Mouse (Mus musculus) hindbrain, embryonic 13.5 days (tissue): ENCODE measurements around the gene Tollip. TPM values are rescaled to one million over a fixed set of nuclear protein-coding genes. Genes with fewer than 3 reads are reported as not detected.

Experiments
- ATAC-seq: fragments of 200-750 bp; cut with Nextera tagmentation; 2 replicates; pipeline ENCODE4 v1.8.0; 2017; ENCODE audit warnings: moderate TSS enrichment; ENCODE audit not compliant: low FRiP score
- H3K27ac ChIP-seq: fragments of 300-500 bp; sonication (generic); 2 replicates; pipeline ENCODE4 v1.5.1; 2015; ENCODE audit warnings: inconsistent platforms, mild to moderate bottlenecking, moderate library complexity
- H3K27me3 ChIP-seq: fragments of 300-500 bp; sonication (generic); 2 replicates; pipeline ENCODE4 v1.6.1; 2015; ENCODE audit warnings: mild to moderate bottlenecking, inconsistent platforms
- H3K36me3 ChIP-seq: fragments of 300-500 bp; sonication (generic); 2 replicates; pipeline ENCODE4 v1.6.1; 2015; ENCODE audit warnings: mild to moderate bottlenecking, inconsistent platforms
- H3K4me1 ChIP-seq: fragments of 300-500 bp; sonication (generic); replicated peaks from 2 replicates; pipeline ENCODE4 v1.6.1; 2015; ENCODE audit warnings: inconsistent platforms
- H3K4me2 ChIP-seq: fragments of 300-500 bp; sonication (generic); 2 replicates; pipeline ENCODE4 v1.6.1; 2015; ENCODE audit warnings: inconsistent platforms, mild to moderate bottlenecking, moderate library complexity
- H3K4me3 ChIP-seq: fragments of 300-500 bp; sonication (generic); 2 replicates; pipeline ENCODE4 v1.5.1; 2015; ENCODE audit warnings: mild to moderate bottlenecking, inconsistent platforms
- H3K9ac ChIP-seq: fragments of 300-500 bp; sonication (generic); 2 replicates; pipeline ENCODE4 v1.6.1; 2015; ENCODE audit warnings: mild to moderate bottlenecking, inconsistent platforms
- H3K9me3 ChIP-seq: fragments of 300-500 bp; sonication (generic); 2 replicates; pipeline ENCODE4 v1.6.1; 2016; ENCODE audit warnings: inconsistent platforms
- WGBS: fragments of 180-500 bp; shearing (Covaris S2); methylation state at CpG from one replicate; pipeline ENCODE4 v1.1.7; 2015; 5-methylcytosine and 5-hydroxymethylcytosine counted together
- polyA plus RNA-seq: library from polyadenylated mRNA; unstranded; fragments of >200 nt; fragmentation: Nextera tagmentation; extraction: Ambion mirVana; gene quantifications from 2 replicates; pipeline ENCODE4 v1.2.1, GENCODE M21; 2015

Gene Tollip
- polyA plus RNA-seq, 1 experiment from 2014 or later: 70.1 TPM

DNA sequence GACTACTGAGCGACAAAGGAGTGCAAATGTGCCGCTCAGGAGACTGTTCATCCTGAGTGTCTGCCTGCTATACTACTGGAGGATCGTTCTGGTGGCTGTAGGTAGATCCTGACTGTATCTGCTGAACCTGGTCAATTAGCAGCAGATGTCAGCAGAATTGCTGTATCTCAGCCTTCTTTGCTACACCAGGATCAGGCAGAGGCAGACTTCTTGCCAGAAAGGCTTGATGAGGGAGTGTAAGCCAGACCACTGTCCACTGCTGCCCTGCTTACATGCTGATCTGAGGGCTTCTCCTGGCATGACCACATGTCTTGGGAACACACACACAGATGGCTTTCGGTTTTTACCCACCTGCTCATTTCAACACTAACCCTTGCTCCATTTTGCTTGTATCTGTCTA, 33.5 kb upstream of the Tollip start:
- ATAC-seq: no peak
- Histone ChIP-seq H3K36me3 (peaks cover 15% of the 10 kb centered on the region), H3K27ac (peak overlapping the region; percentile 99; the same call in 1 of the 2 replicates), H3K27me3 (peaks cover 5% of the 10 kb centered on the region; the same call in 1 of the 2 replicates), H3K9ac (peak overlapping the region; percentile 100), H3K9me3 (no peaks in the 10 kb centered on the region), H3K4me2 (peak overlapping the region; percentile 98), H3K4me3 (peak overlapping the region; percentile 96), H3K4me1 (peaks cover 80% of the 10 kb centered on the region)
- WGBS: 80% methylated on average over 4 of the region's 4 CpGs

DNA sequence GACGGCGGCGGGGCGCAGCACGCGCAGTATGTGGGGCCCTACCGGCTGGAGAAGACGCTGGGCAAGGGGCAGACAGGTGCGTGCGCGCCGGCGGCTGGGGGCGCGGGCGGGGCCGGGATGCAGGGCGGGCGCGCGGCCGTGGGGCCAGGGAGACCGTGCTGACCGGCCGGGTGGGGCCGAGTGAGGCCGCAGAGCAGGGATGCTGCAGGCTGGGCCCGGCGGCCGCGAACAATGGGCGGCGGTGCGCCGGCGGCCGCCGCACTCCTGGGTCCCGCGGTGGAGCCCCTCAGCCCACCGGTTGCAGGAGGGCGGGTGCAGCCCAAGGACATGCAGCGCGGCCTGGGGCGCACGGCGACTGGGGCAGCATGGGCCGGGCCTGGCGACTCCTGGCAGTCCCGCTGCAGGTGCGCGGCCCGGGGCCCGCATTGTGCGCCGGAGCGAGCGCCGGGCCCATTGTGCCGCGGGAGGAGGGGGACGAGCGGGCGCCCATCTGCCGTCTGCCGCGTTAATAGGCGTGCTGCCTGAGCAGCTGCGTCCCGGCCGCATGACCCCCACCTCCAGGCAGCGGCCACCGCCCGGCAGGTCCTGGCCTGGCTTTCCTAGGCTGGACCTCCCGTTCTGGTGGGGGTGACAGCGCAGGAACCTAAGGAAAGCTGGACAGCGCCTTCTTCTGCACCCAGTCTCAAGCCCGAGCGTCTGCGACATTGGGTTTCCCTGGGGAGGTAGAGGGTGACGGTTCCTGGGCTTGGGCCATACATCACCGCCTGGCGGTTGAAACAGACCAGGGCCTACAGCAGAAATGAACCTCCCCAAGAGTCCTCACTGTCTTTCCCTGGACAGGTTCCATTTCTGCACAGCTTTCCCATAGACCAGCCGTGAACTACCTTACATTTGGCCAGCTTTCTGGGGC, 32.1 kb upstream of the Tollip start:
- H3K4me3 ChIP-seq: peak overlapping the region; percentile 96
- under 1% methylated on average over 72 of the region's 84 CpGs for WGBS

DNA sequence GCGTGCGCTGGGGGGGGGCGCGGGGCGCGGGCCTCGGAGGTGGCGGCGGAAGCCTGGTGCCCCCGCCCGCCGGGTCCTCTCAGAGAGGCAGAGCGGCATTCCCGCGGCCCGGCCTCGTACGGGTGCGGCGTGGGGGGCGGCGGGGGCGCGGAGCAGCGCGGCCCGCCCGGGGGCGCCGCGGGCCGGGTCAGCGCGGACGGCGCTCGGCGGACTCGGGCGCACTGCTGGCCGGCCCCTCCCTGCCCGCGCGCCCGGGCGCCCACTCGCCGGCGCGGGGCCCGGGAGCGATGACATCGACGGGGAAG, 31.4 kb upstream of the Tollip start:
- H3K9ac ChIP-seq: peak overlapping the region; percentile 100
- 0% methylated on average over 37 of the region's 54 CpGs for WGBS
- H3K4me3 ChIP-seq: peak overlapping the region; percentile 96
- H3K4me2 ChIP-seq: peak overlapping the region; percentile 98
- peak overlapping the region; percentile 99 for H3K27ac ChIP-seq
- peaks cover 80% of the 10 kb centered on the region for H3K4me1 ChIP-seq
- H3K36me3 ChIP-seq: peaks cover 15% of the 10 kb centered on the region
- peak; percentile 41 for ATAC-seq
- H3K9me3 ChIP-seq: no peaks in the 10 kb centered on the region
- peaks cover 5% of the 10 kb centered on the region; the same call in 1 of the 2 replicates for H3K27me3 ChIP-seq

More for the DNA sequence above, 32.1 kb upstream of the Tollip start:
- peaks cover 80% of the 10 kb centered on the region for H3K4me1 ChIP-seq
- H3K27ac ChIP-seq: peak overlapping the region; percentile 99
- peak overlapping the region; percentile 98 for H3K4me2 ChIP-seq
- ATAC-seq: peak; percentile 30
- peak overlapping the region; percentile 100 for H3K9ac ChIP-seq
- H3K9me3 ChIP-seq: no peaks in the 10 kb centered on the region
- H3K36me3 ChIP-seq: peaks cover 15% of the 10 kb centered on the region
- H3K27me3 ChIP-seq: peaks cover 5% of the 10 kb centered on the region; the same call in 1 of the 2 replicates

DNA sequence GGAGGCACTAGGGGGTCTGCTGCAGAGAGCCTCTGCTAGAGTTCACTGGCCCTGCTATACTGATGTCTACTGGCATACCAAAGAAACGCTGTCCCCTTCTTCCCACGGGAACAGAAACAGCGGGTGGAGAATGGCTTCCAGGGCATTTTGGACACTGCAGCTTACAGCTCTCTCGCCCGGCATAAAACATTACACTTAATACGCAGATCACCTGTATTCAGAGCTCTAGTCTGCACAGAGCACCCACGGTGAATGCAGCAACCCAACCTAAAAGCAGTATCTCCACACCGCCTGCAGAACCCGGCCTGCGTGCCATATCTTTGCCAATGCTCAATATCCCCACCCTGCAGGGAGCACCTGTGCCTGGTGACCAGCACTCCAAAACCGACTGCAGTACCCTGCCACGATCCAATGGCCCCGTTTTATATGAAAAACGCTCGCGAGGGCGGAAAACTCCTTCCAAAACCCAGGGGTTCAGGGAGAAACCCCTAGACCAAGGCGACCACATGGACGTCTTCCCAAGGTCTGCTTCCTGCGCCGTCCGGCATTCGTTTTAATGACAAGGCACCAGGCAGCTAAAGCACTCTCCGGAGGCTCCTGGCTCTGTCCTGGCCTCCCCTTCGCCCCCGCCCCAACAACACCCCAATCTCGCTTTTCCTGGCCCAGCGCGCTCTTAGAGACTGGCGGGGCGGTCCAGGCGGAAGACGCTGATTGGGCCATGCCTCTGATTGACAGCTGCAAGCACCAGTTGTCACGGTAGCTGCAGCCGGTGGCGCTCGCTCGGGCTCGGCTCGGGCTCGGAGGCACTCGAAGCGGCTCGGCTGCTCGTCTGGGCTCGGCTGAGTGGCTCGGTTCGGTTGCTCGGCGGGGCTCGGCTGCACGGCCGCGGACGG, 30.8 kb upstream of the Tollip start, which contains the start of gene Brsk2:
Gene Brsk2, plus strand, starts transcription at position 846 of the 893 bp plus-strand sequence.
- peak within 1 kb of the TSS; percentile 98 for H3K4me2 ChIP-seq
- H3K4me1 ChIP-seq: peaks cover 77% of the 10 kb centered on the region
- H3K27me3 ChIP-seq: peaks cover 5% of the 10 kb centered on the region; the same call in 1 of the 2 replicates
- peak within 1 kb of the TSS; percentile 99 for H3K27ac ChIP-seq
- 1% methylated on average over 55 of the region's 55 CpGs for WGBS
- H3K4me3 ChIP-seq: peak within 1 kb of the TSS; percentile 96
- peaks cover 15% of the 10 kb centered on the region for H3K36me3 ChIP-seq
- H3K9ac ChIP-seq: peak within 1 kb of the TSS; percentile 100
- ATAC-seq: peak; percentile 90
- H3K9me3 ChIP-seq: no peaks in the 10 kb centered on the region

DNA sequence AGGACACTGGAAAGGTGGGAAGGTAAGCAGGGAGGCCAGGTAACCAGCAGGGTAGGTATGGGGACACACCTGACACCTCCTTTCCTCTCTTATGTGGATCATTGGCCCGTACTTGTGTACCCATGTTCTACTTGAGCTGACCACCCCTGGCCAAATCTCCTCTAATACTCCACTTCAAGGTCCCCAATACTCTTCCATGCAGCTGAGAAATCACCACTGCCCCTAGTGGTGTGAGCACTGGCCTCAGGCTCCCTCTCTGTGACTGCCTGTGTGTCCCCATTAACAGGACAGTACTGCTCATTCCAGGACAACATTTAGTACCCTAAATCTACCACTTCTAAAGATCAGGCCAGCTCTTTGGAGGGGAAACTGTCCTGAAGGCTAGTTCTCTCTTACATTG, 29.7 kb upstream of the Tollip start:
- ATAC-seq: no peak
- peaks cover 77% of the 10 kb centered on the region for H3K4me1 ChIP-seq

DNA sequence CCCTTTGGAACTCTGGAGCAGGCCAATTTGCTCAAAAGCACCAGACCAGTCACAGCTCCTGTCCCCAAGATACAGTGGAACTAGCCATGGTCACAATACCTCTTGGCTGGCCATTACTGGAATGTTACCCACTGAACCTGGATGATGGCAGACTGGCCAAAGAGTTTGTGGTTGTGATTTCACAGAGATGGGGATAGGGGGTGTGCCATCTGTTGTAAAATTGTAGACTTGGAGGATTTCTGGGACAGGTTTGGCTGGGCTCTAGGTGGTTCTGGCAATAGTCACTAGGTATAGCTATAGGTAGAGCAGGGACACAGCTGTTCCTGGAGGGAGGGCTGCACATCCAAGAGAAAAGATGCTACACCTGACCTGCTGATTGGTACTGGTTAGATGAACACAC, 29.2 kb upstream of the Tollip start:
- H3K36me3 ChIP-seq: peaks cover 7% of the 10 kb centered on the region
- H3K9me3 ChIP-seq: no peaks in the 10 kb centered on the region
- H3K4me2 ChIP-seq: no peak overlapping the region
- peaks cover 5% of the 10 kb centered on the region; the same call in 1 of the 2 replicates for H3K27me3 ChIP-seq
- H3K27ac ChIP-seq: peak overlapping the region; percentile 99; the same call in 1 of the 2 replicates
- ATAC-seq: no peak
- peaks cover 74% of the 10 kb centered on the region for H3K4me1 ChIP-seq
- H3K9ac ChIP-seq: no peak overlapping the region
- H3K4me3 ChIP-seq: no peak overlapping the region

More for the DNA sequence above, 29.7 kb upstream of the Tollip start:
- 88% methylated on average over 1 of the region's 1 CpGs for WGBS
- Histone ChIP-seq H3K27me3 (peaks cover 5% of the 10 kb centered on the region; the same call in 1 of the 2 replicates), H3K4me2 (peak overlapping the region; percentile 98), H3K36me3 (peaks cover 11% of the 10 kb centered on the region), H3K9me3 (no peaks in the 10 kb centered on the region), H3K4me3 (no peak overlapping the region; the same call in 1 of the 2 replicates), H3K9ac (peak overlapping the region; percentile 100; the same call in 1 of the 2 replicates), H3K27ac (peak overlapping the region; percentile 99)

DNA sequence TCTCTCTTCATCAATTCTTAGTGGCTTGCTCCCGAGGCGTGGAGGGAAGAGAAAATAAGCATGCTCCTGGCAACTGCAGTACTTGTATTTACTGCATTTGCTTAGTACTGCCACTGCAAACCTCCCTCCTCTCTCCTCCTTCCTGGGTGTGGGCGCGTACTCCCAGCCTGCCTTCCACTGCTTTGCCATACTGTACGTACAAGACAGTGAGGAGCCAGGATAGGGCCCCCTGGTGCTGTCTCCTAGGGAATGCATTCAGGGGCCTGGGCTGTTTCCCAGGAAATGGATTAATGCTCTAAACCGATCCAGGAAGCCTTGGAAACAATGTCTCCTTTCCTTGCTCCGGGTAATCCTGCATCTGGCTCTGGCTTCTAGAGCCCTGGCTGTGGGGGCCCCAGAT, 27.6 kb upstream of the Tollip start:
- Histone ChIP-seq H3K27ac (peak overlapping the region; percentile 82), H3K9me3 (no peaks in the 10 kb centered on the region), H3K4me1 (peaks cover 58% of the 10 kb centered on the region), H3K9ac (peak overlapping the region; percentile 59; the same call in 1 of the 2 replicates), H3K27me3 (peaks cover 5% of the 10 kb centered on the region; the same call in 1 of the 2 replicates), H3K4me2 (peak overlapping the region; percentile 38), H3K4me3 (peak overlapping the region; percentile 15), H3K36me3 (no peaks in the 10 kb centered on the region)
- 8% methylated on average over 7 of the region's 7 CpGs for WGBS
- ATAC-seq: no peak

DNA sequence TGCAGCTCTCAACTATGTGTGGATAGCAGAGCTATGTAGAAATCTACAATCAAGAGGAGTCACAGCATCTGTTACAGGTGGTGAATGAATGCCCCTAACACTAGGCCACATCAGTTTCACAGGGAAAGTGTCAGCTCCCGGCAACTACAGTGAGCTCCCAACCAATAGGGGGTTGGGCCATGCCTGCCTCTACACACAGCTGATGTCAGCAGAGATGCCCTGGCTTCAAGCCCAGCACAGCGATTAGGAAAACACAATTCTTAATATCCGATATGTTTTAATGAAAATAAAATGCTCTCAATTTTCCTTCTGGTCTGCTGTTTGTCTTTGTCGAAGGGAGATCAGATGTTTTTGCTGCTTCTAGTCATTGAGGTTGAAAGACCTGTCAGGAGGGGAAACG, 25.1 kb upstream of the Tollip start:
- no peak overlapping the region for H3K4me3 ChIP-seq
- WGBS: 58% methylated on average over 5 of the region's 5 CpGs
- peaks cover 51% of the 10 kb centered on the region for H3K4me1 ChIP-seq
- no peak for ATAC-seq
- H3K4me2 ChIP-seq: no peak overlapping the region
- H3K27me3 ChIP-seq: peaks cover 5% of the 10 kb centered on the region; the same call in 1 of the 2 replicates
- H3K9ac ChIP-seq: no peak overlapping the region
- no peaks in the 10 kb centered on the region for H3K36me3 ChIP-seq
- peak overlapping the region; percentile 66; the same call in 1 of the 2 replicates for H3K27ac ChIP-seq
- H3K9me3 ChIP-seq: no peaks in the 10 kb centered on the region

DNA sequence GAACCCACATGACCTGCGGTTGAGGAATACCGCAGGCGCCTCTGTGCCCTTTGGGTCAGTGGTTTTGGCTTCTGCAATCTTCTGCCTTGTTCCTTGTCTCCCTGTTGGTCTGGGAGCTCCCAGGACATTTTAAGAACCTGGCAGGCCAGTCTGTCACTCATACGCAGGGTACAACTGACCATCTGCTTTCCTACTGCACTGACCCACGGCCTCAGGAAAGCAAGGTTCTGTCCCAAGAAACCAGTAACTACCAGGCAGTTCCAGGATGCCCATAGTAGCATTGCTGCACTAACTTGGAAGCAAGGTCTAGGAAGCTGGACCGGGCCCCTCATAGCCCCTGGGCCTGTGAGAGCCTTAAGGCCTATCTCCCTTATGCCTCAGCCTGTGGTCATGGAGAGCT, 16.6 kb upstream of the Tollip start:
- peaks cover 12% of the 10 kb centered on the region for H3K4me1 ChIP-seq
- no peak overlapping the region for H3K4me3 ChIP-seq
- peak overlapping the region; percentile 74 for H3K27ac ChIP-seq
- no peaks in the 10 kb centered on the region for H3K27me3 ChIP-seq
- no peak overlapping the region for H3K4me2 ChIP-seq
- 62% methylated on average over 6 of the region's 6 CpGs for WGBS
- no peak overlapping the region for H3K9ac ChIP-seq
- peak; percentile 25 for ATAC-seq
- no peaks in the 10 kb centered on the region for H3K9me3 ChIP-seq
- H3K36me3 ChIP-seq: no peaks in the 10 kb centered on the region

DNA sequence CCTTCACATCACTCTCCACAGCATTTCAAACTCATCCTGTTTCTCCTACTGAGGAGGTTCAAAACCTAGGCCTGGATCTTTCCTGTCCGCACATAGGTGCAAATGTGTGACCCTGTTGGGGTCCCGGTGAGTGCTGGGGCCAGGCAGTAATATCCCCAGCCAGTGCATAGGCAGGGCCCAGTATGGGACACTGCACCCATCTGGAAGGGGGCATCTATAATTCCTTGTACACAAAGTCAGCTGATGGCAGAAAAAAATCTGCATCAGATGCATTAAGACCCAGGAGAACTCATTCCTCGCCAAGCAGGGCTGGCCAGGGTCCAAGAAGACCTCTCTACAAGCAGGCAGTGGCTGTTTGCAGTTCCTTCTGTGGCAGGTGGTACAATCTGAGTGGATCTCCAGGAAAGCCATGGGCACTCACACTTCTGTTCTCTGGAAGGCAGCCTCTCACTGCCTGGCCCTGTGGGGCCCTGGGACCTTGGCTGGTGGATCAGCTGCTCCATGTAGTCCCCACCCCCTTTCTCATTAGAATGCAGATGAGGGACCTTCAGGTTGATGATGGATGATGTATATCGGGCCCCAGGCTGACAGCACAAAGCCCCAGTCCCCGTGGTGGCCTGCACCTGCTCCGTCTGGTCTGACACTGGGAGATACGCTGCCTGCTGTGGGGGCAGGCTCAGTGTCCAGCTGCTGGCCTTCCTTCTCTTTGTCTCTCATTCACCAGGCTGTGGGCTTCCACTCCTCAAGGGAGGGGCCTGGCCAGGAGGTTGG, 16.0 kb upstream of the Tollip start:
- WGBS: 28% methylated on average over 7 of the region's 7 CpGs
- Histone ChIP-seq H3K4me1 (peaks cover 12% of the 10 kb centered on the region), H3K36me3 (no peaks in the 10 kb centered on the region), H3K4me3 (no peak overlapping the region), H3K27ac (peak overlapping the region; percentile 74), H3K9ac (0 out of 2 replicates have a peak overlapping the region, but pooled peaks have one; percentile 2), H3K27me3 (no peaks in the 10 kb centered on the region), H3K9me3 (no peaks in the 10 kb centered on the region), H3K4me2 (no peak overlapping the region)
- ATAC-seq: peak; percentile 93

DNA sequence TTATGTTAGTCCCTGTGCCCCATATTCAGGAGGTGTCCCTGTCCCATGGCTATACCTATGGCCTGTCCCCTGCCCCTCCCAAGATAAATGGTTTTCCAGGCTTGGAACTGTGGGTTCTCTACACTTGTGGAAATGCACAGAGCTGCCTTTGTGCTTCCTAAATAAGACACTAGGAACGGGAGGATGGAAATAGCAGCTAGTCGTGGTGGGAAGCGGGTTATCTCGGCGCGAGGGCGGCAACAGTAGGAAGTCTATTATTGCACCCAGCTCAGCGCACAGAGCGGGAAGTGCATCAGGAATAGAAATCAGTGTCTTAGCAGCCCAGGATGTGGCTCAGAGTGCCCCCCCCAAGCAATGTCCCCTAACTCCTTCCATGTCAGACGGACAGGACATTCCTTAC, 10.3 kb upstream of the Tollip start:
- Histone ChIP-seq H3K27ac (no peak overlapping the region), H3K27me3 (no peaks in the 10 kb centered on the region), H3K36me3 (no peaks in the 10 kb centered on the region), H3K9ac (no peak overlapping the region), H3K4me1 (peaks cover 9% of the 10 kb centered on the region), H3K4me3 (no peak overlapping the region), H3K9me3 (no peaks in the 10 kb centered on the region), H3K4me2 (no peak overlapping the region)
- WGBS: 72% methylated on average over 10 of the region's 10 CpGs
- no peak for ATAC-seq
